Comparison of ENCODE assay signal across 19 mouse cellular contexts in genomic region chr8:124435707-124436243, GRCm38 (mm10). TPM values are rescaled to one million over a fixed set of nuclear protein-coding genes. Genes with fewer than 3 reads are reported as not detected.
"Had no signal": no experiment of that assay in that cellular context is flagged by ENCODE, and none has a peak within 500 bp of the region (broad histone marks: within the 10 kb centered on the region; RNA-seq: fewer than 3 reads in every experiment).

No protein-coding gene starts in this region.

- H3K27me3 ChIP-seq: midbrain, embryonic 15.5 days had no signal

- H3K36me3 ChIP-seq: limb, embryonic 10.5 days; liver, embryonic 15.5 days; midbrain, embryonic 15.5 days; neural tube, embryonic 13.5 days had no signal

- DNase-seq: kidney, adult 9 months; kidney, postnatal 4 days; lung, adult 2 months; lung, postnatal 10 days; right cerebral cortex, postnatal 4 days; spleen, adult 18-20 months; thymus, adult 2 months; thymus, postnatal 25 days had no signal

- H3K27ac ChIP-seq: kidney, postnatal 0 days; limb, embryonic 10.5 days; liver, embryonic 15.5 days; macrophage had no signal

- H3K9me3 ChIP-seq: limb, embryonic 10.5 days; liver, embryonic 15.5 days; megakaryocyte, embryonic 14.5 days; midbrain, embryonic 15.5 days; neural tube, embryonic 13.5 days had no signal

- H3K9ac ChIP-seq: liver, embryonic 15.5 days; midbrain, embryonic 15.5 days had no signal

- H3K4me3 ChIP-seq: left cerebral cortex, adult 2 months; limb, embryonic 10.5 days; liver, embryonic 15.5 days; megakaryocyte, embryonic 14.5 days; midbrain, embryonic 15.5 days had no signal

- H3K4me2 ChIP-seq: liver, embryonic 11.5 days; liver, embryonic 15.5 days; midbrain, embryonic 11.5 days had no signal

- ATAC-seq: midbrain, embryonic 15.5 days had no signal

RNA-seq across cellular contexts. Expression of gene Pgbd5, which starts 3.7 kb away (rescaled TPM):
- total RNA-seq: monocyte, adult 5-6 weeks had no signal
